Mouse (Mus musculus) neural tube, embryonic 11.5 days (tissue): Measurements from ENCODE around the gene Atp11a. TPM values are rescaled to one million over a fixed set of nuclear protein-coding genes. Genes with fewer than 3 reads are reported as not detected.

Experiments used
- ATAC-seq: fragments of 200-750 bp; cut with Nextera tagmentation; 2 replicates; pipeline ENCODE4 v1.8.0; 2017; ENCODE audit warnings: moderate number of reproducible peaks, mild to moderate bottlenecking, moderate TSS enrichment, moderate library complexity; ENCODE audit not compliant: insufficient read depth, low FRiP score, low TSS enrichment
- DNase-seq: peaks from one replicate; pipeline ENCODE4 v3.0.0-alpha.2; 2015; ENCODE audit warnings: low spot score
- H3K27ac ChIP-seq: fragments of 300-500 bp; sonication (generic); 2 replicates; pipeline ENCODE4 v1.5.1; 2014; ENCODE audit warnings: low read depth, mild to moderate bottlenecking, low read length
- H3K27me3 ChIP-seq: fragments of 300-500 bp; sonication (generic); 2 replicates; pipeline ENCODE4 v1.6.1; 2014; ENCODE audit warnings: mild to moderate bottlenecking, low read length, mixed read lengths; ENCODE audit not compliant: control insufficient read depth, insufficient read depth
- H3K36me3 ChIP-seq: fragments of 300-500 bp; sonication (generic); 2 replicates; pipeline ENCODE4 v1.6.1; 2014; ENCODE audit warnings: mild to moderate bottlenecking, low read length, moderate library complexity, mixed read lengths; ENCODE audit not compliant: control insufficient read depth, insufficient read depth
- H3K4me1 ChIP-seq: fragments of 300-500 bp; sonication (generic); 2 replicates; pipeline ENCODE4 v1.6.1; 2014; ENCODE audit warnings: low read length, mixed read lengths; ENCODE audit not compliant: control insufficient read depth, insufficient read depth
- H3K4me2 ChIP-seq: fragments of 300-500 bp; sonication (generic); 2 replicates; pipeline ENCODE4 v1.6.1; 2014; ENCODE audit warnings: low read depth, mild to moderate bottlenecking, moderate library complexity
- H3K4me3 ChIP-seq: fragments of 300-500 bp; sonication (generic); 2 replicates; pipeline ENCODE4 v1.5.1; 2014; ENCODE audit warnings: low read depth, low read length
- H3K9ac ChIP-seq: fragments of 300-500 bp; sonication (generic); 2 replicates; pipeline ENCODE4 v1.6.1; 2014; ENCODE audit warnings: mild to moderate bottlenecking, low read length
- H3K9me3 ChIP-seq: fragments of 300-500 bp; sonication (generic); 2 replicates; pipeline ENCODE4 v1.6.1; 2016; ENCODE audit warnings: low read length; ENCODE audit not compliant: control insufficient read depth
- WGBS: fragments of 180-500 bp; shearing (Covaris S2); extraction: QIAGEN DNeasy Blood & Tissue Kit; methylation state at CpG from one replicate; pipeline ENCODE4 v1.1.7; 2014; 5-methylcytosine and 5-hydroxymethylcytosine counted together
- polyA plus RNA-seq: library from polyadenylated mRNA; unstranded; fragments of >200 nt; fragmentation: Nextera tagmentation; extraction: Ambion mirVana; gene quantifications from 2 replicates; pipeline ENCODE4 v1.2.1, GENCODE M21; 2014

Gene Atp11a
- polyA plus RNA-seq: 12.4 and 13.0 TPM in 2 replicates

GRCm38 (mm10) chr8:12756391-12757157, at the start of gene Atp11a:
Gene Atp11a, plus strand, starts transcription at chr8:12757014.
- no peaks in the 10 kb centered on the region for H3K27me3 ChIP-seq
- no peaks in the 10 kb centered on the region for H3K9me3 ChIP-seq
- peaks cover 4% of the 10 kb centered on the region; the same call in 1 of the 2 replicates for H3K4me1 ChIP-seq
- H3K4me2 ChIP-seq: peak within 1 kb of the TSS; percentile 96
- ATAC-seq: peak; percentile 74
- 1% methylated on average over 19 of the region's 62 CpGs for WGBS
- peak within 1 kb of the TSS; percentile 92 for H3K9ac ChIP-seq
- no peak within 1 kb of the TSS for H3K27ac ChIP-seq
- peak within 1 kb of the TSS; percentile 85 for H3K4me3 ChIP-seq
- peak; percentile 78 for DNase-seq
- no peaks in the 10 kb centered on the region for H3K36me3 ChIP-seq

- no peak overlapping the region for H3K27ac ChIP-seq
- H3K9me3 ChIP-seq: no peaks in the 10 kb centered on the region; the same call in 1 of the 2 replicates
- ATAC-seq (no peak), DNase-seq (no peak)
- H3K4me1 ChIP-seq: no peaks in the 10 kb centered on the region
- no peaks in the 10 kb centered on the region for H3K27me3 ChIP-seq
- no peaks in the 10 kb centered on the region for H3K36me3 ChIP-seq
- no peak overlapping the region for H3K4me3 ChIP-seq
- H3K4me2 ChIP-seq: no peak overlapping the region
- no peak overlapping the region for H3K9ac ChIP-seq
- 75% methylated on average over 7 of the region's 7 CpGs for WGBS
Measured at GRCm38 (mm10) chr8:12711623-12712022, 45.2 kb upstream of the Atp11a start.

- H3K27ac ChIP-seq: no peak overlapping the region
- H3K27me3 ChIP-seq: no peaks in the 10 kb centered on the region
- H3K9ac ChIP-seq: no peak overlapping the region
- 88% methylated on average over 18 of the region's 18 CpGs for WGBS
- H3K36me3 ChIP-seq: no peaks in the 10 kb centered on the region
- H3K4me1 ChIP-seq: no peaks in the 10 kb centered on the region
- ATAC-seq (no peak), DNase-seq (no peak)
- H3K9me3 ChIP-seq: no peaks in the 10 kb centered on the region
- no peak overlapping the region for H3K4me2 ChIP-seq
- no peak overlapping the region for H3K4me3 ChIP-seq
Measured at GRCm38 (mm10) chr8:12715861-12716585, 40.8 kb upstream of the Atp11a start.

GRCm38 (mm10) chr8:12719091-12719490, 37.7 kb upstream of the Atp11a start:
- Histone ChIP-seq H3K27me3 (no peaks in the 10 kb centered on the region), H3K27ac (no peak overlapping the region), H3K36me3 (no peaks in the 10 kb centered on the region), H3K4me2 (no peak overlapping the region), H3K4me1 (no peaks in the 10 kb centered on the region), H3K9ac (no peak overlapping the region), H3K4me3 (no peak overlapping the region), H3K9me3 (no peaks in the 10 kb centered on the region)
- ATAC-seq: no peak
- 72% methylated on average over 9 of the region's 9 CpGs for WGBS
- no peak for DNase-seq

- Histone ChIP-seq H3K4me3 (no peak overlapping the region), H3K36me3 (no peaks in the 10 kb centered on the region), H3K9me3 (no peaks in the 10 kb centered on the region), H3K27me3 (no peaks in the 10 kb centered on the region), H3K4me2 (no peak overlapping the region), H3K27ac (no peak overlapping the region), H3K9ac (no peak overlapping the region), H3K4me1 (no peaks in the 10 kb centered on the region; the same call in 1 of the 2 replicates)
- 81% methylated on average over 4 of the region's 4 CpGs for WGBS
- DNase-seq: no peak
- ATAC-seq: no peak
Measured at GRCm38 (mm10) chr8:12728644-12729043, 28.2 kb upstream of the Atp11a start.

GRCm38 (mm10) chr8:12730780-12731179, 26.0 kb upstream of the Atp11a start:
- ATAC-seq (no peak), DNase-seq (peak; percentile 33)
- Histone ChIP-seq H3K9me3 (no peaks in the 10 kb centered on the region), H3K4me3 (no peak overlapping the region), H3K9ac (no peak overlapping the region), H3K36me3 (no peaks in the 10 kb centered on the region), H3K27me3 (no peaks in the 10 kb centered on the region), H3K4me1 (no peaks in the 10 kb centered on the region; the same call in 1 of the 2 replicates), H3K27ac (no peak overlapping the region), H3K4me2 (no peak overlapping the region)
- WGBS: 58% methylated on average over 5 of the region's 5 CpGs

- ATAC-seq: no peak
- Histone ChIP-seq H3K27me3 (no peaks in the 10 kb centered on the region), H3K27ac (no peak overlapping the region), H3K4me2 (no peak overlapping the region), H3K4me1 (no peaks in the 10 kb centered on the region; the same call in 1 of the 2 replicates), H3K9ac (no peak overlapping the region), H3K9me3 (no peaks in the 10 kb centered on the region), H3K36me3 (no peaks in the 10 kb centered on the region), H3K4me3 (no peak overlapping the region)
- no peak for DNase-seq
- 60% methylated on average over 6 of the region's 6 CpGs for WGBS
Measured at GRCm38 (mm10) chr8:12732431-12732830, 24.4 kb upstream of the Atp11a start.

DNA sequence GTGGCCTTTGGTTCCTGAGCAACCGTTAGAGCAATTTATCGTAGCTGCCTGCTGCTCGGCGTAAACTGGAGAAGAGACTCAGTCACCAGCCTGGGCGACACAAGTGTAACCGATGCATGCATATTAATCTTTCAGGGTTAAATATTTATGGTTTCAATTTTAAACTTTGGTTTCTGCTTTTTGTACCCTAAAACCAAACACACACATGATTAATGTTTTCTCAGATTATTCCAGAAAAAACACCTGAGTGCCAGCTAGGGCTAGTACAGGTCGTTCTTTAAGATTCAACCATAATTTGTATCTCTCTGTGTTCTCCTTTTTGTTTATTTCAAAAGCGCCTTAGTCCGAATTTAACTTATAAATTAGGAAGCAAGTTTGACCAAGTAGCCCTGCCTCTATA, 17.7 kb upstream of the Atp11a start:
- no peak overlapping the region for H3K27ac ChIP-seq
- no peak for ATAC-seq
- WGBS: 83% methylated on average over 9 of the region's 9 CpGs

More for the DNA sequence above, 17.7 kb upstream of the Atp11a start:
- Histone ChIP-seq H3K4me3 (no peak overlapping the region), H3K27me3 (no peaks in the 10 kb centered on the region), H3K9me3 (no peaks in the 10 kb centered on the region), H3K36me3 (no peaks in the 10 kb centered on the region), H3K9ac (no peak overlapping the region), H3K4me2 (no peak overlapping the region), H3K4me1 (no peaks in the 10 kb centered on the region)
- DNase-seq: no peak
